Mouse (Mus musculus): ENCODE results near the gene Pold4.

Gene Pold4

GRCm38 (mm10) chr19:4231253-4232185 is at the start of gene Pold4:
Gene Pold4 (plus strand): TSS chr19:4231899.
- peak; percentile 99 for DNase-seq (ENCODE audit: low read depth, low spot score)

- no peak for DNase-seq (ENCODE audit: low read depth, low spot score)
Observed at GRCm38 (mm10) chr19:4183689-4184088, 48.0 kb upstream of the Pold4 start.

DNA sequence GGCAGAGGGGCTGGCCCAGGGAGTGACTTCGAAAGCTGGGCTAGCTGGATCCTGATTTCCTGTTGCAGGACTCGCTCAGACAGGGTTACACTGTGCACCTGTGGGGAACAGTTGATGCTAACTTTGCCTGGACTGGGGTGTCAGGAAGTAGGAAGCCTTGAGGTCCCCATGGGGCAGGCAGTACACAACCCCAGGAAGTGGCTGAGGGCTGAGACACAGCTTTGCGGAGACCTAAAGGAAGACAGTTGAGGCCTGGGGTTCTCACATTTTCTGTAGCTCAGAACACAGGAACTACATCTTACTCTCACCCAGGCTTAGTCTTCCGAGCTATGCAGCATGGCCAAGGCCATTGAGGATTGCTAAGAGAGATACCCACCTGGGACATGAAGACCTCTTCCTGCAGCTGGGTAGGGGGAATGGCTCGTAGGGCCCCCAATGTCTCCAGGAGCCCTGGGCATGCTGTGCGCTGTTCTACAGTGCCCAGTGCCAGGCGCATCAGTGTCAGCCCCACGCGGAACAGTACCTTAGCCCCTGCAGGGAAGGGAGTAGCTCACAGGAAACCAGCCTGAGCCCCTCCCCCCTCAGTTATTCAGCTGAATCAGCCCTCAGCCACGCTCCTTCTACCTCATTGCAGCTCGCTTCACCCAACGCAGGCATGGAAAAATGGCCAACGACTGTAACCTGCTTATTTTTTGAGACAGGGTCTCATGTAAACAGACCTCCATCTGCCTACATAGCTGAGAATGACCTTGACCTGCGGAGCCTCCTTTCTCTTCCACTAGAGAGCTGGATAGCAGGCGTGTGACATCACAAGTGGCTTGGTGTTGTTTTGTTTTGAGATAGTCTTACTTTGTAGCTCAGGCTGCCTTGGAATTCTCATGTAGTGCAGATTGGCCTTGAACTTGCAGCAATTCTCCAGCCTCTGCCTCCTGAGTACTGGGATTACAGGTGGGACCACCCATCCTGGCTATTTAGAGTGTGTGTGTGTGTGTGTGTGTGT is 46.4 kb upstream of the Pold4 start:
- DNase-seq (ENCODE audit: low read depth, low spot score): no peak

DNA sequence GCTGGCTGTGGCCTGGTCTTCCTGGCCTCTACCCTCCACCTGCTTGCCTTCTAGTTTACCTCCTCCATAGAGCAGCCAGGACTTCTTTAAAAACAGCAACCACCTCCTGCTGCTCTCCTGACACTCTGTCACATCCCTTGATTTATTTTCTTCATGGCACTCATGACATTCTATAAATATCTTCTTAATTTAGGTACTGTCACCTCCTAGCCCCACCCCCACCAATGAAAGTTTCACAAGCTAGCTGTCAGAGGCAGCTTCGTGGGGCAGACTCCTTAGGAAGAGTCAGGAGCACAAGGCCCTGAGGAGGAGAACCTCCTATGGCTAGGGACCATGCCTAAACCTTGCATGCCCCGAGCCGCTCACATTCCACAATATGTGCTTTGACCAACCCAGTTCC is 44.4 kb upstream of the Pold4 start:
- no peak for DNase-seq (ENCODE audit: low read depth, low spot score)

- DNase-seq (ENCODE audit: low read depth, low spot score): no peak
Observed at GRCm38 (mm10) chr19:4189051-4189620, 42.6 kb upstream of the Pold4 start.

DNA sequence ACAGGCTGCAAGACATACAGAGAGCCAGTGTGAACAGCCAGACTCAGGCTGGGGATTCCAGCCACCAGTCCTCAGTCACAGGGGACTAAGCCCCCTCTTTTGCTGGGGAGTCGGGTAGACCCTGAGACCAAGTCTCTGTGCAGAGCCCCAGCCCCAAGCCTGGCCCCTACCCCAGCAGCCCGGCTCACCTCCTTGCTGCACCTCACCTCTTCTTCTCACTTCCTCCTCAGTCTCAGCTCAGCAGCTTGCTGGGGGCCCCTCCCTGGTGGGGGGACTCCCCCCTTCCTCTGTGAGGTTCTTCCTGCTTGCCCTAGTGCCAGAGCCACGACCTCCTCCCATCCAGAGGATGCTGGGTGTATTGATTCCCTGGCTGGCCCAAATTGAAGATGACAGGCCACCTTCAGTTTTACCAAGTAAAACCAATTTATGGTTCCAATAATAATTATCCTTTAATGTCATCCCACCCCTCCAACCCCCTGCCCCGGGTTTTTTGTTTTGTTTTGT is 40.8 kb upstream of the Pold4 start, which contains the start of gene Tbc1d10c:
Tbc1d10c (minus strand) TSS at position 454 of the 504 bp plus-strand sequence.
- DNase-seq (ENCODE audit: low read depth, low spot score): no peak

DNA sequence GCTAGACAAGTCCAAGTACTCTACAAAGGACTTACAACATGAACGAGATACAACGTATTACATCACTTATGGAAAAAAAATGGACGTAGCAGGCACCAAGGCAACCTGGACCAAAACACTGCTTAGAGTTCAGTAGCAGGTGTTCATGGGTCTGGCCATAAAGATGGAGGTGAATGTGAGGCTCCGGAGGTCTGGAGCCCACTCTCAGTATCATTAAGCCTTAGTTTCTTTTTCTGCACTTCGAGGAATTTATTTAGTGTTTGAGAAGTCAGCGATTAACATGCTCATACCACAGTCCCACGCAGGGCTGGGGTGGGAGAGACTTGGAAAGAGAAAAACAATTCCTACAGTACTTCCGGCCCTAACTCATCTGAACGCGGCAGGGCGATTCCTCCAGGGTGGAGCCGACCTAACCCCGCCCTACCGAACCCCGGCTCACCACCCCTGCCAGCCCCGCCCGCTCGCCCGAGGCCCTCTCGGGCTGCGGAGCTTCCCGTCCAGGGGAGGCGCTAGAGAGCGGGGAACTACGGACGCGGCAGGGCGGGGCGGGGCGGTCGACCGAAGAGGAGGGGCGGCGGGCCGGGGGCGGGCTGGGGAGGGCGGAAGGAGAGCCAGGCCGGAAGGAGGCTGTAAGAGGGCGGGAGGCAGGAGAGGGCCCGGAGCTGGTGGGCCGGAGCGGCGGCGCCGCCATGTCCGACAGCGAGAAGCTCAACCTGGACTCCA is 40.0 kb upstream of the Pold4 start, which contains the start of gene Ppp1ca:
Ppp1ca (plus strand) TSS at position 538 of the 723 bp plus-strand sequence.
- peak; percentile 94 for DNase-seq (ENCODE audit: low read depth, low spot score)

- DNase-seq (ENCODE audit: low read depth, low spot score): peak; percentile 64
Observed at GRCm38 (mm10) chr19:4192251-4192985, 39.3 kb upstream of the Pold4 start.

- no peak for DNase-seq (ENCODE audit: low read depth, low spot score)
Observed at GRCm38 (mm10) chr19:4193129-4193528, 38.6 kb upstream of the Pold4 start.

GRCm38 (mm10) chr19:4194021-4194724 is 37.5 kb upstream of the Pold4 start:
- DNase-seq (ENCODE audit: low read depth, low spot score): peak; percentile 52

DNA sequence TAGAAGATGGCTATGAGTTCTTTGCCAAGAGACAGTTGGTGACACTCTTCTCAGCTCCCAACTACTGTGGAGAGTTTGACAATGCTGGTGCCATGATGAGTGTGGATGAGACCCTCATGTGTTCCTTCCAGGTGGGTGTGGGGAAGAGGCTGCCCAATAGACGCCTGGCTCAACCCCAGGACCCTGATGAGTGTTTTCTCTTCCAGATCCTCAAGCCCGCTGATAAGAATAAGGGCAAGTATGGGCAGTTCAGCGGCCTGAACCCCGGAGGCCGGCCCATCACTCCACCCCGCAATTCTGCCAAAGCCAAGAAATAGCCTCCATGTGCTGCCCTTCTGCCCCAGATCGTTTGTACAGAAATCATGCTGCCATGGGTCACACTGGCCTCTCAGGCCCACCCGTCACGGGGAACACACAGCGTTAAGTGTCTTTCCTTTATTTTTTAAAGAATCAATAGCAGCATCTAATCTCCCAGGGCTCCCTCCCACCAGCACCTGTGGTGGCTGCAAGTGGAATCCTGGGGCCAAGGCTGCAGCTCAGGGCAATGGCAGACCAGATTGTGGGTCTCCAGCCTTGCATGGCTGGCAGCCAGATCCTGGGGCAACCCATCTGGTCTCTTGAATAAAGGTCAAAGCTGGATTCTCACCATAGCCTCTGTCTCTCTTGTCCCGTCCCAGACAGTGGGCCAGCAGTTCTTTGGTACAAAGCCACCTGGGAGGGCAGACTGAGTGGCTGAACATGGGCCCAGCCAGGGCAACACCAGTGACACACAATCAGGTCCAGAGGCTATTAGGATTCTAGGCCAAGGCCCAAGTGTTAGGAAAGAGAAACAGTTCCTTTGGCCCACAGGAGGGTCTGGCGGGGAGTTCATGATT is 36.7 kb upstream of the Pold4 start:
- DNase-seq (ENCODE audit: low read depth, low spot score): no peak

GRCm38 (mm10) chr19:4196048-4196447 is 35.7 kb upstream of the Pold4 start:
- DNase-seq (ENCODE audit: low read depth, low spot score): no peak

- DNase-seq (ENCODE audit: low read depth, low spot score): peak; percentile 69
Observed at GRCm38 (mm10) chr19:4196548-4196947, 35.2 kb upstream of the Pold4 start.

DNA sequence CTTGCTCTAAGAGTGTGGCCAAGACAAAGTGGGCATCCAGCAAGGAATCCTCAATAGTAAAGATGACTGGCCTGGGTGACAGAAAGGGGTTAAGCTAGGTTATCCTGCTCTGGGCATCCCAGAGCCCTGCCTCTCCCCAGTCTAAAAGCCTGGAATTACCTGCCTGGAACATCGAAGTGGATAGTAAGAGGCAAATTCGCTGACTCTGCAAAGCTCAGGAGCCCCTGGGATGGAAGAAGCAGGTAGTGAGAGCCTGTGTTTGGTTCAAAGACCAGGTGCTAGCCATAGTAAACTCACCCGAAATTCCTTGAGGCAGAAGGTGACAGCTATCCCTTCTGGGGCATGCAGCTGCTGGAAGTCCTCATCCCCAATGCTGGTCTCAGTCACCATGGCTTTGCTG is 34.5 kb upstream of the Pold4 start:
- DNase-seq (ENCODE audit: low read depth, low spot score): no peak

DNA sequence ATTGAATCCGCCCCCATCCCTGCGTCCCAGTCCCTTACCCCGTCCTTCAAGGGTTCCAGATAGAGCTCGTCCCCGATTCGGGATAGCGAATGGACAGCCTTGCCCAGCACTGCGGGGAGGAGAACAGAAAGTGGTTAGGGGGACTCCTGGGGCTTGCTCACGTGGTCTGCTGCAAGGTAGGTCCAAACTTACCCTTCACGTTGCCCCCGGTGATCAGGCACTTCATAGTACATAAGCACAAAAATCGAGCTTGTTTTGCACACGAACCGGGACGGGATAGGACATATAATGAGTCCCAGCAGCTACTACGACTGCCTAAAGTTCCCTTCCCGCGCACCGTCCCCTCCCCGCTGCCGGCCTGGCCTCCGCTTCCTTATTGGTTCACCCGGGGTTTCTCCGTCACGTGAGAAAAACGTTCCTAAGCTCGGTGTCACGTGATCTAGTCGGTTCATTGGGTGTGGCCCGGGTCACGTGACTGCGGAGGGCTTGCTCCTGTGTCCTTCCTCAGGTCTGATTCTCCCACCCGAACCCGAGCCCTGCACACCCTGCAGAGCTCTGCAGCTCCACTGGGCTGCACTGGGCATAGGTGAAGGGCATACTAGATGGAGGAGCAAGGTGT is 30.3 kb upstream of the Pold4 start, which contains the start of gene Rad9a:
Rad9a (minus strand) TSS at position 372 of the 619 bp plus-strand sequence.
- DNase-seq (ENCODE audit: low read depth, low spot score): peak; percentile 100

DNA sequence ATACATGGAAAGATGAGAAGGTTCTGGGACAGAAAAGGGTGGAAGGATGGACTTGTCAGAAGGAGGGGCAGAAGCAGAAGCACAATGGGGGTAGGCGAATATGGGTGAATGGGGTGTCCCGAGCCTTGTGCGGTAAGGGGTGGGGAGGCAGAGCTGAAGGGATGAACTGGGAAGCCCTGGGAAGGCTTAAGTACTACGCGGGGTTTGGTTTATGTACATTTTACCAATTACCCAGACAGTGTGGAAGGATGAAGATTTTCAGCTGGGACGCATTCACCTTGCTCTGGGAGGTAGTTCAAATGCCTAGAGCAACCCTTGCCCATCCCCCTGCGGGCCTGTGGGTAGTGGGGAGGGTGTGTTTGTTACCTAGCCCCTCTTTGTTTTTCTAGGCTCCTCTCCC is 29.6 kb upstream of the Pold4 start:
- DNase-seq (ENCODE audit: low read depth, low spot score): no peak

DNA sequence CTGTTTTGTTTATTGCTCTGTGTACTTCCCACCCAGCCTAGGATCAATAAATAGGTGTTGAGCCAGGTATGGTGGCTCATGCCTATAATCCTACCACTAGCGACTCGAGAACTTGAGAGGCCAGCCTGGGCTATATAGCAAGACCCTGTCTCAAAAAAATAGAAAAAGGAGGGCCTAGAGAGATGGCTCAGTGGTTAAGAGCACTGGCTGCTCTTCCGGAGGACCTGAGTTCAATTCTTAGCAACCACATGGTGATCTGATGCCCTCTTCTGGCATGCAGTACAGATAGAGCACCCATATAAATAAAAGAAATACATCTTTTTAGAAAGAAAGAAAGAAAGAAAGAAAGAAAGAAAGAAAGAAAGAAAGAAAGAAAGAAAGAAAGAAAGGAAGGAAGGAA is 28.6 kb upstream of the Pold4 start:
- DNase-seq (ENCODE audit: low read depth, low spot score): peak; percentile 39
